Mouse (Mus musculus) ES-Bruce4 (cell line): ENCODE data around the gene Spg20.

Experiments
- CTCF ChIP-seq: IDR thresholded peaks from one replicate; pipeline ENCODE4 v1.8.1; 2011; ENCODE audit warnings: low read depth, low read length
- EP300 ChIP-seq: IDR thresholded peaks from 2 replicates; pipeline ENCODE4 v1.6.1; 2011; ENCODE audit warnings: low read depth, low read length; ENCODE audit not compliant: insufficient read depth
- POLR2A ChIP-seq: IDR thresholded peaks from one replicate; pipeline ENCODE4 v1.8.1; 2011; ENCODE audit warnings: low read length; ENCODE audit not compliant: insufficient read depth

DNA sequence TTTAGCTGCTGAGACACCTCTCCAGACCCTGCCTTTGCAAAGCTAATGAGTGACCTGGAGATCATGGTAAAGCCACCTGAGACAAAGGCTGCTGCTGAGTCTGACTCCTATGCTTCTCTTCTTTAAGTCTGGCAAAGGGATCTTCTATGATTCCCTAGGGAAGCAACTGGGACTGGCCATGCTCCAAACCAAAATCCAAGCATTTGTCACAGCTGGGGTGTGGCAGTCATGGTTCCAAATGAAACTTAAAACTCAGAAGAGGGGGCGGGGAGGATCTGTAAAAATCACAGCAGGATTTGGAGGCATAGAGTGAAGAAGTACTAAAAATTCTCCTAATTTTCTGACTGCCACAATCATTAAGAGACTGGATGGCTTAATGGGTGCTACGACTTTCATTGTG is 14.7 kb upstream of the Spg20 start:
- TF ChIP-seq CTCF (no peak), POLR2A (no peak), EP300 (no peak)
